Mouse (Mus musculus) spleen, embryonic (tissue): ENCODE measurements around the gene Abca7.

Source experiments
- CTCF ChIA-PET: fragments of 350-600 bp; sonication (Branson Sonifier 250); formaldehyde crosslinking; loops from one replicate; lab custom pipeline; 2022; lab: Charles Lee

The Abca7 gene

DNA sequence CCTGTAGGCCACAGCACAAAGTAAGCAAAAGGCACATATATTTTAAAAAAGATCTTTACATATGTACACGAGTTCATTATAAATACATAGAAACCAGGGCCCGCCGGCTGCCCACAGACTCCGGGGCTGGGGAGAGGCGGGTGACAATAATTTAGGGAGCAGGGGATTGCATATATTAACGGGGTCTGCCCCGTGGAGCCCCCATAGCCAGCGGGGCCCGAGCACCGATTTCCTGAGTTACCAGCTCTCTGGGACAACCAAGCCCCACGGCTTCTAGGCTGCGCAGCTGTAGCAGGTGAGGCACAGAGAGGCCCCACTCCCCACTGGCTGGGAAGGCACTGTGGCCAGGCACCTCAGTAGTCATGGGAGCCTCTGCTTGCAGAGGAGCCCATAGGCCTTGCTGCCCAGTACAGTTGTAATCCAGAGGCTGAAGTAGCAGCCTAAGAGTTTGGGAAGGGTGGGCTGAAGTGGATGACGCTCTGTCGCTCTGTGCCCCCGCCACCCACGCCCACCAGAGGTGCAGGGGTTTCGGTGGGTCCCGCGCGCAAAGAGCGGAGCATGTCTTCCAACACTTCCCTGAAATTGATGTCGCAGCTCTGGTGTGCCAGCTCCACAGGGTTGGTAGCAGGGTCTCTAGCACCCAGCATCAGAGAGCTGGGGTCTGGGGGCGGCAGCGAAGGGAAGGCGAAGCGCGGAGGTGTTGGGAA, 60.8 kb downstream of the Abca7 start:
- CTCF ChIA-PET = no interaction called here

DNA sequence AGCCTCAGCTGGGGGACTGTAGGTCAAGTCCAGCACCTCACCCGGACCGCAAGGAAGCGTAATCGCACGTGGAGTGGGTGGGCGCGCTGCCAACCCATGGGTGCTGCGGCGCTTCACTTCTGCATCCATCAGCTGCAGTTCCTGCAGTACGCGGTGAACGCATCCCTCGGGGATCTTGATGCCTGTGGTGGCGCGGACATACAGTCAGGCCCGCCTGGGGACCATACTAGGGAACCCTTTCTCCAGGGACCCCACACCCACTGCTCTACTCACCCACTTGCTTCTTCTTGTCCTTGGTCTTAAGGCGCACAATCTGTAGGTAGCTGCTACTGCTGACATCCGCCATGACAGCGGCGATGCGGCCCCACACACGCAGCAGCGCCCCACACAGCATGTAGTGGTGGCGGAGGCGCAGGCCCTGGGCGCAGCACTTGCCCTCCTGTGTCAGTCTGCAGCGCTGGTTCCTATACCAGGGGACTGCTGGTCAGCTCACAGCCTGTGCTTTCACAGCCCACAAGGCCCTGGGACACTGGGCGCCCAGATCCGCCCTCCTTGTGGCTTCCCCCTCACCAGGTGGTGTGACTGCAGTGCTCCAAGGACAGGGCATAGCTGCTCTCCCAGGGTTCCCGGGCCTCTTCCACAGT, 61.5 kb downstream of the Abca7 start:
- CTCF ChIA-PET = no interaction called here

DNA sequence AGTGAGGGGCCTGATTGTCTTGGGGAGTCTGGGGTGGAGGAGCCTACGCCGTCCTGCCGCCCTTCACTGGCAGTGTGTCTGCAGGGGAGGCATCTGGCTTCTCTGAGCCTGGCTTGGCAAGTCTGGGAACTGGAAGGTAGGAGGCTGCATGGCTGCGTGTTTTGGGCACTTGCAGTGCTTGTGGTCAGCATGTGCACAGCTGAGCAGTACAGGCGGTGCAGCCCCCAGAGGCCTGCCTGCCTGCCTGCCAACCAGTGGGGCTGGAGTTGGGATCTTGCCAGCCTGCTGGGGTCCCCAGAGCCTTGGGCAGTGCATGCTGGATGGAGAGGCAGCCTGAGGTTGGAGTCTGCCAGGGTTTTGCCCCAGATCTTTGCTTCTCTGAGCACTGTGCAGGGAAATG, 66.8 kb downstream of the Abca7 start:
- CTCF ChIA-PET = no interaction called here

DNA sequence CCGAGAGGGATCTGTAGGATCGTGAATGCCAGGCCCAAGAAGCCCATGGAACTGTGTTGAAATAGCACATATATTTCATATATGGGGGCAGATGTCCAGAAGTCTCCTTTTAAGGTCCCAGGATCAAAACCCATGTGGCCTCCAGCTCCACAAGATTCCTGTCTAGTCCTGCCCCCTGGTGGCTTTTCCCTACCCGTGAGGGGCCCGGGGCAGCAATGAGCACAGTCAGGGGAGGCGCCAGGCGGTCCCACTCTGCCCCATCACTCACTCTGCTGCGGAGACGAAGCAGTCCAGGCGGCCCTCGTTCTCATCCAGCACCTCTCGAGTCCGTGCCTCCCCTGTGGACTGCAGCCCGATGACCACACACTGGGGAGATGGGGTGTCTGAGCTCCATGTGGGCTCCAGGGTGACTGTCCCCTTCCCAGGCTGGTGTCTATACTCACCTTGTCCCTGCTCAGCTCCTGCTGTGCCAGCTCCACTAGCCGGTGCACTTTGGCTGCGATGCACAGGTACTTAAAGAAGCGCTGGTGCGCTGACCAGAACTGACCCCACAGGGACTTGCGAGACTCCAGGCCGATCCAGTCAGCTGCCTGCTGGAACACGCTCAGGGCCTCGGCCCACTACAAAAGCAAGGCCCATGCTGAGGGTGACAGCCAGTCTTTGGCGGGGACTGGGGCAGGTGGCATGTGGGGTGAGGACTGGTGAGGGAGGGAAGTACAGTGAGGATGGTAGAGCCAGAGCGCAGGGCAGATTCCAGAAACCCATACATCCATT, 67.8 kb downstream of the Abca7 start:
- CTCF ChIA-PET = no interaction called here
